Mouse (Mus musculus): ENCODE measurements around the gene BC025920.

Gene BC025920

DNA sequence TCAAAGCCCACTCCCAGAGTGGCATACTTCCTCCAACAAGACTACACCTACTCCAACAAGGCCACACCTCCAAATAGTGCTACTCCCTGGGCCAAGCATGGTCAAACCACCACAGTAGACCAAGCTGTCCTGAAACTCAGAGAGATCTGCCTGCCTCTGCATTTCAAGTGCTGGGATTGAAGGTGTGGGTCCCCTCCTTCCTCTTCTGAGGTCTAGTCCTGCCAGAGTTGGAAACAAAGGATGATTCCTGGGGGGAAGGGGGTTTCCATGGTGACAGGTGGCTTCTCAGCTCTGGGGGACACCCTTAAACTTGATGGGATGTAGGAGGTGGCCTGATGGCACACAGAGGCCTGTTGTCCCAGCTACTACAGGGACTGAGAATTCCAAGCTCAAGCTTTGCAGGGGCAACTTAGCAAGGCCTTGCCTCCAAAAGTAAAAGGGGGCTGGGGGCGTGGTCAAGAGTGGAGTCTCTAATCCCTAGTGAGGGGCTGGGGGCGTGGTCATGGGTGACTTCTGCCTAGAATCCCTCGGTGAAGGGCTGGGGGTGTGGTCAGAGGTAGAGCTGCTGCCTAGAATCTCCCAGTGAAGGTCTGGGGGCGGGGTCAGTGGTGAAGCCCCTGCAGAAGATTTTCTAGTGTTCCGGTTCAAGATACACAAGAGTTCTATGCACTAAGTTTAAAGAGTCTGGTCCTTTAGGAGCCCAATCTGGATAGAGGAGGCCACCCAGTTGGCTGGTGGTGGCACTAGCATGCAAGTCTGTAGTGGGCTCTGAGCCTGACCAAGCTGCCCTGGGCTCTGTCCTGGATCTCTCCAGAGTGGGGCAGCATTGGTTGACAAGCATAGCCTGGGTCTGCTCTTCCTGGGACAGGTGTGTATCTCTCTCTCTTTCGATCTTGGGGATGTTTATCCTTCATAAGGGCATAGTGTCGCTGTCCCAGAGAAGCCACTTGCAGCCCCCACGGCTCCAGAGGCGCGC is 31.7 kb upstream of the BC025920 start, which contains the start of gene Tle2:
TSS of gene Tle2 (plus strand) at position 481 of the 976 bp plus-strand sequence.
- WGBS, result 29% methylated on average over 10 of the region's 10 CpGs

- under 1% methylated on average over 29 of the region's 30 CpGs for WGBS
Observed at GRCm38 (mm10) chr10:81575208-81575631, 30.9 kb upstream of the BC025920 start.

DNA sequence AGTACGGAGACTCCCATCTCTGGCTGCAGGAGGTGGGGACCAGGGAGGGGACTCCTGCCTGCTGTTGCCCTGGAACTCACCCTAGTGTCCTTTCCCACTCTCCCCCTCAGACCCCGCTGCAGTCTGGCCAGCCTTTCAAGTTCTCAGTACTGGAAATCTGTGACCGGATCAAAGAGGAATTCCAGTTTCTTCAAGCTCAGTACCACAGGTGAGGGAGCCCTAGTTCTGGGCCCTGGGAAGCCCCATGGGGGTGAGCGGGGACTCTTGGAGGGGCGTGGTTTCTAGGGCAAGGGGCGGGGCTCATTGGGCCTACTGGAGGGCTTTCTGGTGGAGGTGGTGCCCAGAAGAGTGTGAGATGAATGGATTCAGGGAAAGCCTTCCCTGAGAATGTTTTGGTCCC is 30.4 kb upstream of the BC025920 start:
- 7% methylated on average over 6 of the region's 6 CpGs for WGBS

- WGBS, result 59% methylated on average over 4 of the region's 4 CpGs
Observed at GRCm38 (mm10) chr10:81579967-81580366, 26.1 kb upstream of the BC025920 start.

- WGBS, result 68% methylated on average over 25 of the region's 25 CpGs
Observed at GRCm38 (mm10) chr10:81580441-81581070, 25.5 kb upstream of the BC025920 start.

DNA sequence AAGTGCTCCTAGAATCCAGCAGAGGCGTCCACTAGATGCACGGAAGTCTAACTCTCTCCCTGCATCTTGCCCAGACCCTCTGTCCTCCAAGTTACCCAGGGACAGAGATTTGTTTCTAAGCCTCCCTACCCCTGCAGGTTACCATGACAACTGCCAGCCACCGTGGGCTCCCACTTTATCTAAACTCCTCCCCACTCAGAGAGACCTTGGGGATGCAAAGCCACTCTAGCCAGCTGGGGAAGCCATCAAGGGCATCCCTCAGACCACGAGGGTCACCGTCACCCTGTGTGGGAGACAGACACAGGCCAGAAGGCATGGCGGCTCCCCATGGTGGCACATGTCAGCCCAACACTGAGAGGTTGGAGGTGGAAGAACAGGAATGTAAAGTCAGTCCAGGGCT is 22.7 kb upstream of the BC025920 start:
- 79% methylated on average over 6 of the region's 6 CpGs for WGBS

GRCm38 (mm10) chr10:81588739-81589138 is 17.3 kb upstream of the BC025920 start:
- 85% methylated on average over 7 of the region's 7 CpGs for whole genome bisulfite sequencing

GRCm38 (mm10) chr10:81591846-81592245 is 14.2 kb upstream of the BC025920 start:
- 67% methylated on average over 9 of the region's 9 CpGs for WGBS

DNA sequence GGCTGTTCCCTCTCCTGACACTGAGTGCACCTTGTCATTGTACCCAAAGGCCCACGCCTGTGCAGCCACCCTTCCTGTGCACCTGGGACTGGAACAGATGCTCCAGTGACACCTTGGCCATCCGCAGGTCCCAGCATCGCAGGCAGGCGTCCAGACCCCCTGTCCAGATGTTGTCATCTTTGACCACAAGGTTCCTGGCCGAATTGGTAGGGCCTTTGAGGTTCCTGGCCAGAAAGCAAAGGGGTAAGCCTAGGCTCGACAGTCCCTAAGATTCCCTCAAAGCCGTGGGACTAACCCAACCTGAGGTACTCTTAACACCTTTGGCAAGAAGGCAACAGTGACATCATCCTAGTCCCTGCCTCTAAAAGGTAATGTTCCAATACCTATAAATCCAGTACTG is 13.4 kb upstream of the BC025920 start:
- 83% methylated on average over 7 of the region's 7 CpGs for WGBS

DNA sequence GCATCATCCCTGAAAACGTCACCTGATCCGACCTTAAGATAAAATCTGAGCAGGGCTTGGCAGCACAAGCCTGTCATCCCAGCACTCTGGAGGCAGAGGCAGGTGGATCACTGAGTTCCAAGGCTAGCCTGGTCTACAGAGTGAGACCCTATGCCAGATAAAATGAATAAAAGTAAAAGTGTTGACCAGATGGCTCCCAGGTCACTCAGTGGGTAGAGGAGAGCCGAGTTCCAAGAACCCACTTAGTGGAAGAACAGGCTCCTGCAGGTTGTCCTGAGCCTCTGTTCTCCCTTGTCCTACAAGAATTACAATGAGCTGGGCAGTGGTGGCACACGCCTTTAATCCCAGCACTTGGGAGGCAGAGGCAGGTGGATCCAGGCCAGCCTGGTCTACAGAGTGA is 12.8 kb upstream of the BC025920 start:
- WGBS, result 80% methylated on average over 4 of the region's 4 CpGs

GRCm38 (mm10) chr10:81593935-81594334 is 12.1 kb upstream of the BC025920 start:
- WGBS, result 80% methylated on average over 18 of the region's 18 CpGs

DNA sequence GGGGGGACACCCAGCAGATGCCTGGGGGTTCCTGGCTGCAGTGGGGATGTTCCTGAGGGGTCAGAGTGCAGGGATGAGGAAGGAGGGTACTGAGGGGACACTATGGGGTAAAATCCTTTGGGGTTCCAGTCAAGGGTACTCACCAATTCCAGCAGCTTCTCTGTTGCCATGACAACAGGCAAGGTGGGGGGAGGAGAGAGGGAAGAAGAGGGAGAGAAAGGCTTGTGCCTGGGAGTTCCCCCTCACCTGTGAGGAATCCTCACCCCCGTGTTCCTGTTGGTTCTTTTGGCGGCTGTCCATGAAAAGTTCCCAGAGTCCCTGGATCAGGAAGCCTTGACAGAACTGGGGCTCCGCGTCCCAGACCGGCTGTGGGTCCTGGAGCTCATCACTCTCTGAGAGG is 10.5 kb upstream of the BC025920 start:
- WGBS, result 34% methylated on average over 5 of the region's 5 CpGs

- WGBS, result 4% methylated on average over 10 of the region's 10 CpGs
Observed at GRCm38 (mm10) chr10:81596611-81597010, 9.5 kb upstream of the BC025920 start.

DNA sequence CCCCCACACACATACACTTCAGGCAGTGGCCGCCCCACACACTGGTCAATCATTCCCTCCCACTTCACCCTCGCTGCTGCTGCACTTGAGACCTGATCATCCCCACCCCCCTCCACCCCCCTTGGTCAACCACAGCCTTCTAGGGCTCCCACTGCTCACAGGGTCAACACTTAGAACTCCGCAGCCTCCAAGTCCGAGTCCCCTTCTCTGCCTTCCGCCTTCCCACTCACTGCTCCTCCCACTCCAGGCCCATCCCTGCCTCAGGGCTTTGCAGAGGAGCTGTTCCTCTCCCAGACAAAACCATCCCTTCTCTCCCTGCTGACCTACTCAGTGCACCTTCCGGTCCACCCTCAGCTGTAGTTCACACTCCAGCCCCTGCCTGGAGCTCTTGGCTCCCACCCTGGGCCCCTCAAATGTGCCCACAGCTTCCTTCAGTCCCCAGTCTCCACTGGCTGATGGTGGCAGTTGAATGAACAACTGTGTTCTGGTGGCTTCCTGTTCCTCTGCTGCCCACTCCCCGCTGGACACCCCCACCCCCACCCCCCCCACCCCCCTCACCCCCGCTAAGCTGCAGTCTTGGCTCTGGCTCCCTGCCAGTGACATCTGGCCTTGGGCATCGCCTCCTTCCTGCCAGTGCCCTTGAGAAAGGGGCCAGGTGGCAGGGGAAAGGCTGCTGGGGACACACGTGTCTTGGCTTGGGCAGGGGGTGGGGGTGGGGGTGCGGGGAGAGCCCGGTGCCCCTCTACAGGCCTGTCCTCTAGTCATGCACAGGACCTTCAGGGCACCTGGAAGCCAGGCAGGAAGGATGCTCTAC is 8.7 kb upstream of the BC025920 start:
- 10% methylated on average over 12 of the region's 12 CpGs for WGBS

- 71% methylated on average over 3 of the region's 3 CpGs for WGBS
Observed at GRCm38 (mm10) chr10:81598342-81598741, 7.7 kb upstream of the BC025920 start.

DNA sequence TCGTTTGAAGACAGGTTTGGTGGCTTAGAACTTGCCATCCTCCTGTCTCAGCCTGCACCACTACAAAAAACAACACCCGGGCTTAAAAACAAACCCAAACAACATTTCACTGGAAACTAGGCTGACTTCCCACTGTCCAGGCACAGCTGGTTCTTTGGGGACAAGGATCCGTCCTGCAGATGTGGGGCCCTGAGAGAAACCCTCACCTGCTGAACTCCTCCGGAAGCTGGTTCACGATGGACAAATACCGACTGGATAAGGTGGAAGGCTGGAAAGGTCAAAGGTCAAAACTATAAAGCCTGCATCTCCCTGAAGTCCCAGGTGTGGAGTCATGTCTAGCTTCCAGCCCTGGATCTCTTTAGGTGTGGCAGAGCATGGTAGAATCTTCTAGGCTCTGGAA is 7.2 kb upstream of the BC025920 start:
- 75% methylated on average over 6 of the region's 6 CpGs for WGBS

DNA sequence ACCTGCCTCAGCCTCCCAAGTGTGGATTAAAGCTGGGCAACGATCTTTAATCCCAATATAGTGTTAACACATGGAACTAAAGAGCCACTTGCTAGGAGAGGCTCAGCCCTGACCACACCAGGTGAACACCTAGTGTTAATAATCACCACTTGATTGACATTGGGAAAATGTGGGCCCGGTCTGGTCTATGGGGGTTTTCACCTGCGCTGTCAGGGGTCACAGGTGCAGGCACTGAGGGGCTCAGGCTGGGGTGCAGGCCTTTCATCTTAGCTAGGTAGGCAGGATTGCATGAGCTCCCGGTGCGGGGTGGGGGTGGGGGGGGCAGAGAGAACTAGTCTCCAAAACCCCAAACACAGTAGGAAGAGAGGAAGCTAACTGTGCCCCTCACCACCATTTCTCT is 6.4 kb upstream of the BC025920 start:
- 90% methylated on average over 5 of the region's 5 CpGs for WGBS

GRCm38 (mm10) chr10:81600096-81600495 is 6.0 kb upstream of the BC025920 start:
- 64% methylated on average over 10 of the region's 10 CpGs for WGBS

- 3% methylated on average over 28 of the region's 28 CpGs for WGBS
Observed at GRCm38 (mm10) chr10:81600738-81601203, 5.3 kb upstream of the BC025920 start, which contains the start of gene Tle6. TSS of gene Tle6 (minus strand) at chr10:81601073.

DNA sequence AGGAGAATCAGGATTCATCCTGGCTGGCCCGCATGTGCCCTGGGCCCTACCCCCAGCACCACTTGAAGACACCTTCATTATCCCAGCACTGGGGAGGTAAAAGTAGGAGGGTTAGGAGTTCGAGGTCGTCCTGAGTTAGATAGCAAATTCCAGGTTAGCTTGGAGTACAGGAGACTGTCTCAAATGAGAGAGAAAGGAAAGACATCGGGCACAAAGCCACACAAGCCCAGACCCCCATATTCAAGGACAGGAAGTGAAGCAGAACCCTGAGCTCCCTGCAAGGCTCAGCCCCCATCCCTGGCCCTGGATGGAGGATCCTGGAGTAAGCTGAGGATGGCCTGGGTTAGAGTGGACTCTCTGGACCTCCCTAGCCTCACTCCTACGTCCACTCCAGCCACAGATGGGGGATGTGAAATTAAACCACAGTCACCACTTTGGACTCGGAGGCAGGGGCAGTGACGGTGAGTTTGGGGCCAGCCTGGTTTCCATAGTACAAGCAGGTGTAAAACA is 4.6 kb upstream of the BC025920 start:
- 52% methylated on average over 7 of the region's 7 CpGs for WGBS

DNA sequence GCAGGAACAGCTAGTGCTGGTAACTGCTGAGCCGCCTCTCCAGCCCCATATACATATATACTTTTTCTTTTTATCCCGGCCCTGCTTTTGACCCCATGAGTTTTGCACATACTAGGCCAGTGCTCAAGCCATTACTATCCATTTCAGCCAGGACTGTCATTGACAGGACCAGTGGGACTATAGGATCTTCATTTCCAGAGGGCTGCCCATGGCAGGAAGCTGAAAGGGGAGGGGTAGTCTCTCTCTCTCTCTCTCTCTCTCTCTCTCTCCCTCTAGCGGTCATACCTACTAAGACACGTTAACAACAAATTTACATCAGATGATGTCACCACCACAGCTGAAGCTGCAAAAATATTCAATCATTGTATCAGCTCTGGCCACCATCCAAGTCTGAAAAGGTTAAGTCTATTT is 3.3 kb upstream of the BC025920 start:
- 23% methylated on average over 4 of the region's 4 CpGs for WGBS
